Mouse (Mus musculus) heart, embryonic 16.5 days (tissue): Measurements from ENCODE around the gene Ubqln4. TPM values are rescaled to one million over a fixed set of nuclear protein-coding genes. Genes with fewer than 3 reads are reported as not detected.

Experiments
- ATAC-seq: fragments of 200-750 bp; cut with Nextera tagmentation; replicated peaks from 2 replicates; pipeline ENCODE4 v1.8.0; 2017; ENCODE audit warnings: moderate number of reproducible peaks; ENCODE audit not compliant: insufficient read depth, low FRiP score; ENCODE audit errors: extremely low read depth
- H3K27ac ChIP-seq: fragments of 300-500 bp; sonication (generic); 2 replicates; pipeline ENCODE4 v1.5.1; 2014; ENCODE audit warnings: mild to moderate bottlenecking, low read length, control low read depth, moderate library complexity
- H3K27me3 ChIP-seq: fragments of 300-500 bp; sonication (generic); 2 replicates; pipeline ENCODE4 v1.6.1; 2014; ENCODE audit warnings: low read length, mixed read lengths; ENCODE audit not compliant: control insufficient read depth, insufficient read depth
- H3K36me3 ChIP-seq: fragments of 300-500 bp; sonication (generic); 2 replicates; pipeline ENCODE4 v1.6.1; 2014; ENCODE audit not compliant: control insufficient read depth, insufficient read depth
- H3K4me1 ChIP-seq: fragments of 300-500 bp; sonication (generic); 2 replicates; pipeline ENCODE4 v1.6.1; 2014; ENCODE audit warnings: low read length, mixed read lengths; ENCODE audit not compliant: control insufficient read depth, insufficient read depth
- H3K4me2 ChIP-seq: fragments of 300-500 bp; sonication (generic); 2 replicates; pipeline ENCODE4 v1.6.1; 2014; ENCODE audit warnings: low read depth, mild to moderate bottlenecking, control low read depth, low read length
- H3K4me3 ChIP-seq: fragments of 300-500 bp; sonication (generic); 2 replicates; pipeline ENCODE4 v1.5.1; 2014; ENCODE audit warnings: mild to moderate bottlenecking, control low read depth, low read length
- H3K9ac ChIP-seq: fragments of 300-500 bp; sonication (generic); 2 replicates; pipeline ENCODE4 v1.6.1; 2014; ENCODE audit warnings: low read length, control low read depth
- H3K9me3 ChIP-seq: fragments of 300-500 bp; sonication (generic); replicated peaks from 2 replicates; pipeline ENCODE4 v1.6.1; 2016; ENCODE audit warnings: low read length; ENCODE audit not compliant: control insufficient read depth
- WGBS: fragments of 180-500 bp; shearing (Covaris S2); extraction: QIAGEN DNeasy Blood & Tissue Kit; methylation state at CpG from one replicate; pipeline ENCODE4 v1.1.7; 2014; 5-methylcytosine and 5-hydroxymethylcytosine counted together
- polyA plus RNA-seq: library from polyadenylated mRNA; unstranded; fragments of >200 nt; fragmentation: Nextera tagmentation; extraction: Ambion mirVana; gene quantifications from 2 replicates; pipeline ENCODE4 v1.2.1, GENCODE M21; 2015

Ubqln4 gene
- polyA plus RNA-seq = 28.8 and 32.0 TPM in 2 replicates

DNA sequence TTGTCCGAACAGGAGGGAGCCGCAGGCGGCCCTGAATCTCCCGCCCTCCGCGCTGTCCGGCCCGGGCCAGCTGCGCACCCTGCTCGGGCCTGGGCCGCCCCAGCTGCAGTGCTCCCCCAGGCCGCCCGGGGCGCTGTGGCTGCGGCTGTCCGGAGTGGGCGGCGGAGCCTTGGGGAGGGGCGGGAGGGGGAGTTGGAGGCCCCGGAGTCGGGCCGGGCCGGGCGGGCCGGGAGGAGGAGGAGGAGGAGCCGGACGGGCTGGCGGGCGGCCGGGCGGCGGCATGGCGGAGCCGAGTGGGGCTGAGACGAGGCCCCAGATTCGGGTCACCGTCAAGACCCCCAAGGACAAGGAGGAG, at the start of gene Ubqln4:
TSS of gene Ubqln4 (plus strand) at position 234 of the 355 bp plus-strand sequence.
- peak within 1 kb of the TSS; percentile 90 for H3K4me2 ChIP-seq
- H3K4me1 ChIP-seq = peaks cover 15% of the 10 kb centered on the region
- H3K9ac ChIP-seq = peak within 1 kb of the TSS; percentile 88
- WGBS = under 1% methylated on average over 31 of the region's 37 CpGs
- peak within 1 kb of the TSS; percentile 69 for H3K4me3 ChIP-seq
- H3K27ac ChIP-seq = peak within 1 kb of the TSS; percentile 99
- H3K36me3 ChIP-seq = peaks cover 14% of the 10 kb centered on the region
- H3K27me3 ChIP-seq = no peaks in the 10 kb centered on the region
- peak; percentile 86 for ATAC-seq
- H3K9me3 ChIP-seq = no peaks in the 10 kb centered on the region

DNA sequence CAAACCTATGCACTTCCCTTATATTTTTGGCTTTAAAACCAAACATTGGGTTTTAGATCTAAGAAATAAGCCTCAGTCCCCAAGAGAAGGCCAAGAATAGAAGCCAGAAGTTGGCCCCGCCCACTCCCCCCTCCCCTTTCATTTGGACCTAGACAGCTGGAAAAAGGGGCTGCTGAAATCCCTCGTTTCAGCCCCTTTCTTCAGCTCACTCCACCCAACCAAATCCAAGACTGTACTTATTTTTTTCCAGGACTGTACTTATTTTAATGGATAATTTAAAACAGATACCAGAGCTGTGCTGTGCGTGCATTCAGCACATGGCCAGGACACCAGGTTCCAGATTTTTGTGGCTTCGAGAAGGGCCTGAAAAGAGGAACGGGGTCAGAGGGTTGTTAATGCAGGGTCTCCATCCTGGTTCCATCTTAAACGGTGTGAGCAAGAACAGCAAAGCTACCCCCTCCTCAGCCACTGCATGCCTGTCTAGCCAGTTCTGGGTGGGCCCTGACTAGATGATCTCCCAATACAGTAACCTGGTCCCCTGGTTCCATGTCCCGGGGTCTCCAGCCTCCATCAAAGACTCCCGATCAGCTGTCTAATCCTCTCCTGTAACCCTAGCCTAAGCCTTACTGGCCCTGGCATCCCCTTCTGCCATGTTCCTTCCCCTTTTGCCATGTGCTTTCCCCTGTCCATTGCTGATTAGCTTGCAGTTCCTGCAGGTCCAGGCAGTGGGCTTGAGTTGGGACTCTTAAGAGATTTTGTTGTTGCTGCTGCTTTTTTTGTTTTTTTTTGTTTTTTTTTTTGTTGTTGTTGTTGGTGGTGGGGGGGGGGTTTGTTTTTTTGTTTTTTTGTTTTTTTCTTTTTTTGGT, 49.4 kb upstream of the Ubqln4 start:
- Histone ChIP-seq H3K9me3 (no peaks in the 10 kb centered on the region), H3K4me3 (no peak overlapping the region), H3K4me1 (peaks cover 26% of the 10 kb centered on the region), H3K27me3 (no peaks in the 10 kb centered on the region), H3K27ac (peak overlapping the region; percentile 90), H3K9ac (peak overlapping the region; percentile 91), H3K4me2 (peak overlapping the region; percentile 94; the same call in 1 of the 2 replicates), H3K36me3 (no peaks in the 10 kb centered on the region)
- 44% methylated on average over 8 of the region's 8 CpGs for WGBS
- no peak for ATAC-seq

GRCm38 (mm10) chr3:88505081-88505480, 48.5 kb upstream of the Ubqln4 start:
- Histone ChIP-seq H3K4me2 (no peak overlapping the region), H3K4me3 (no peak overlapping the region), H3K9ac (no peak overlapping the region), H3K36me3 (no peaks in the 10 kb centered on the region), H3K27me3 (no peaks in the 10 kb centered on the region), H3K27ac (no peak overlapping the region), H3K4me1 (peaks cover 32% of the 10 kb centered on the region), H3K9me3 (no peaks in the 10 kb centered on the region)
- WGBS = 74% methylated on average over 6 of the region's 6 CpGs
- no peak for ATAC-seq

GRCm38 (mm10) chr3:88505765-88506164, 47.8 kb upstream of the Ubqln4 start:
- H3K27ac ChIP-seq = no peak overlapping the region
- WGBS = 50% methylated on average over 7 of the region's 7 CpGs
- H3K4me2 ChIP-seq = no peak overlapping the region
- H3K4me3 ChIP-seq = no peak overlapping the region
- no peaks in the 10 kb centered on the region for H3K36me3 ChIP-seq
- no peak for ATAC-seq
- H3K9ac ChIP-seq = no peak overlapping the region
- H3K4me1 ChIP-seq = peaks cover 33% of the 10 kb centered on the region
- no peaks in the 10 kb centered on the region for H3K9me3 ChIP-seq
- H3K27me3 ChIP-seq = no peaks in the 10 kb centered on the region

GRCm38 (mm10) chr3:88509250-88509649, 44.3 kb upstream of the Ubqln4 start:
- WGBS = 58% methylated on average over 3 of the region's 3 CpGs
- Histone ChIP-seq H3K4me1 (peaks cover 32% of the 10 kb centered on the region), H3K4me2 (peak overlapping the region; percentile 77), H3K9me3 (no peaks in the 10 kb centered on the region), H3K27me3 (no peaks in the 10 kb centered on the region), H3K9ac (peak overlapping the region; percentile 75), H3K36me3 (no peaks in the 10 kb centered on the region), H3K4me3 (peak overlapping the region; percentile 58), H3K27ac (peak overlapping the region; percentile 94)
- 0 out of 2 replicates have a peak, but pooled peaks have one; percentile 2 for ATAC-seq

- Histone ChIP-seq H3K4me3 (peak within 1 kb of the TSS; percentile 58), H3K27me3 (no peaks in the 10 kb centered on the region), H3K4me1 (peaks cover 37% of the 10 kb centered on the region), H3K4me2 (peak within 1 kb of the TSS; percentile 77), H3K9me3 (no peaks in the 10 kb centered on the region), H3K36me3 (no peaks in the 10 kb centered on the region), H3K27ac (peak within 1 kb of the TSS; percentile 94), H3K9ac (peak within 1 kb of the TSS; percentile 75)
- peak; percentile 91 for ATAC-seq
- WGBS = under 1% methylated on average over 29 of the region's 31 CpGs
Measured at GRCm38 (mm10) chr3:88509692-88510420, 43.7 kb upstream of the Ubqln4 start, which contains the start of gene Lmna. Lmna (minus strand) TSS chr3:88509956.

DNA sequence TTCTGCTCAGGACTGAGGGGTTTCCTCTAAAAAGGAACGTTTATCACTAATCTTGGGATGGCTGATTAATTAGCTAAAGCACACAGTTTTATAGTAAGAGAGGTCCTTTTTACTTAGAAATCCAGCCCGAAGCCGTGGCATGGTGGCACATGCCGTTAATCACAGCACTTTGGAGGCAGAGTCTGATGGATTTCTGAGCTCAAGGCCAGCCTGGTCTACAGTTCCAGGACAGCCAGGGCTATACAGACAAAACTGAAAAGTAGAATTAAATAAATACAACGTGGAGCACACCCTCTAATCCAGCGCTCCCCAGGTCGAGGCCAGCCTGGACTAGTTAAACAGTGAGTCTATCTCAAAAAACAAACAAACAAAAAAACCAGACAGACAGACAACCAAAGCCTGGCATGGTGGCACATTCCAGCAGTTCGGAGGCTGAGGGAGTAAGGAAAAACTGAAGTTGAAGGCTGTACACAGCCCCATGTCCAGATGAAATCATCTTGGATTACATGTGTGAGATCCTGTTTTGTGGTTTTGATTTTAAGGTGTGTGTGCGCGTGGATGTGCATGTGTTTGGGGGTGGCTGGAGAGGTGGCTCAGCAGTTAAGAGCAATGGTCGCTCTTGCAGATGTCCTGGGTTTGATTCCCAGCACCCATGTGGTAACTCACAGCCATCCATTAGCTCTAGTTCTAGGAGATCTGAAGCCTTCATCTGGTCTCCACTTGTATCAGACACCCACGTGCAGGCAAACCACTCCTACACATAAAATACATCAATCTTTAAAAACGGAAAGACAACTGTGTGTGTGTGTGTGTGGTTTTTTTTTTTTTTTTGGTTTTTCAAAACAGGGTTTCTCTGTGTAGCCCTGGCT, 42.9 kb upstream of the Ubqln4 start:
- WGBS = 52% methylated on average over 13 of the region's 13 CpGs
- H3K4me3 ChIP-seq = peak overlapping the region; percentile 58
- H3K9me3 ChIP-seq = no peaks in the 10 kb centered on the region
- no peak for ATAC-seq
- H3K4me2 ChIP-seq = peak overlapping the region; percentile 77
- H3K36me3 ChIP-seq = no peaks in the 10 kb centered on the region
- H3K27me3 ChIP-seq = no peaks in the 10 kb centered on the region
- peak overlapping the region; percentile 75 for H3K9ac ChIP-seq
- peaks cover 37% of the 10 kb centered on the region for H3K4me1 ChIP-seq
- peak overlapping the region; percentile 94 for H3K27ac ChIP-seq

- no peak overlapping the region for H3K27ac ChIP-seq
- peaks cover 37% of the 10 kb centered on the region for H3K4me1 ChIP-seq
- no peaks in the 10 kb centered on the region for H3K27me3 ChIP-seq
- no peak for ATAC-seq
- no peak overlapping the region for H3K4me3 ChIP-seq
- WGBS = 47% methylated on average over 4 of the region's 4 CpGs
- no peaks in the 10 kb centered on the region for H3K36me3 ChIP-seq
- H3K9me3 ChIP-seq = no peaks in the 10 kb centered on the region
- H3K4me2 ChIP-seq = no peak overlapping the region
- no peak overlapping the region for H3K9ac ChIP-seq
Measured at GRCm38 (mm10) chr3:88511559-88511958, 42.0 kb upstream of the Ubqln4 start.
